Mouse (Mus musculus) layer of hippocampus, adult 9-11 months (tissue): ENCODE results near the gene 4930556J24Rik.
"Not testable (repeated sequence)": the region's sequence is repeated elsewhere in the genome, so short reads cannot be mapped to it uniquely, and the experiment has no call there.

Experiments used
- DNase-seq: peaks from one replicate; pipeline ENCODE4 v3.0.0; 2022

The 4930556J24Rik gene

GRCm38 (mm10) chr11:3976678-3977077, at the start of gene 4930556J24Rik:
Gene 4930556J24Rik, minus strand, starts transcription at chr11:3976778.
- no peak for DNase-seq

DNA sequence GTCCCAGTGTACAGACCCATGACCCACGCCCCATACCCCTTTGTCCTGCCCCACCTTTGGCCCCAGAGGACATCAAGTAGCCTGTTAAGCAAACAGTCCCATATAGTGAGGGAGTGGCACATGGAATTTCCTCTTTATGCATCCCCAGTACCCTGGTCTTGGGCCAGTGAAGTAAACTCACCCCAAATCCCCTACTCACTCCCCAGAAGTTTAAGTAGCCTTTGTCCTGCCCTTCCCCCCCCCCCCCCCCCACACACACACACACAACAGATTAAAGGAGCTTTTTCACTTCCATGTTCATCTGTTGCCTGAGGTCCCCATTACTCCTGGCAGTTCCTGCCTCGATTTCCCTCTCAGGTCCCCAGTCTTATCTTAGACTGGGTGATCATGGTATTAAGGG, 46.7 kb upstream of the 4930556J24Rik start:
- DNase-seq, result no peak

DNA sequence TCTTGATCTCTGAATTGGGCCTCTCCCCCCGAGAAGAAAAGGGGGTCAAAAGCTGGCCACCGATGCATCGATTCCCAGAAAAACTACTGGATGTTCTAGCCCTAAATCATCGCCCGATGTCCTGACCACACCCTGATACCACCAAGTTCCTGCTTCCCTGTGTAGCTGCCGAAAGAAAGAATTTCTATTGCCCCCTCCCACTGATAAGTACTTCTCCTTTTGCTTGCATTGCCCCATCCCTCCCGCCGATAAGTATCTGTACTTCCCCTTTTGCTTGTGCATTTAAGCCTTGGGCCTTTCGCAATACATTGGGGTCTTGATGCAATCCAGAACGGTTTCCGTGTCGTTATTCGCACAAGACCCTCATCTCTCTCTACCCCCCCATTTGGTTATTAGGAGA, 45.5 kb upstream of the 4930556J24Rik start:
- not testable (repeated sequence) for DNase-seq

DNA sequence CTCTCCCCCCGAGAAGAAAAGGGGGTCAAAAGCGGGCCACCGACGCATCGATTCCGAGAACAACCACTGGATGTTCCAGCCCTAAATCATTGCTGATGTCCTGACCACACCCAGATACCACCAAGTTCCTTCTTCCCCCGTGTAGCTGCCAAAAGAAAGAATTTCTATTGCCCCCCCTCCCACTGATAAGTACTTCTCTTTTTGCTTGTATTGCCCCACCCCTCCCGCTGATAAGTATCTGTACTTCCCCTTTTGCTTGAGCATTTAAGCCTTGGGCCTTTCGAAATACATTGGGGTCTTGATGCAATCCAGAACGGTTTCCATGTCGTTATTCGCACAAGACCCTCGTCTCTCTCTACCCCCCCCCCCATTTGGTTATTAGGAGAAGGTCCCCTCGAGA, 39.2 kb upstream of the 4930556J24Rik start:
- not testable (repeated sequence) for DNase-seq

DNA sequence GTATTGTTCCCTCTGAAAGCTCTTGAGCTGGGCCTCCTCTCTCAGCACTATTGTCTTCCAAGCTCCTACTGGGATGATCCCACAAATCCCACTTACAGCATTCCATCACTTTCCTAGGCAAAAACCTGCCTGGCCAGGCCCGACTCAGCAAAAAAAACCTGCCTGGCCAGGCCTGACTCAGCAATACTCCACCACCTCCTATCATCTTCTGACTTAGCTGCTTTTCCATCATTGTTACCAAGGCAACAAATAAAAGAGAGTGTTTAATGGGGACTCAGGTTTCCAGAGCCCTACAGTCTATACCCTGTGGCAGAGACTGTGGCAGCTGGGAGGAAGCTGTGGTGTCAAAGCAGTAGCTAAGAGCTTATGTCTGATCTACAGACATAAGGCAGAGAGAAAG, 36.0 kb upstream of the 4930556J24Rik start:
- no peak for DNase-seq

DNA sequence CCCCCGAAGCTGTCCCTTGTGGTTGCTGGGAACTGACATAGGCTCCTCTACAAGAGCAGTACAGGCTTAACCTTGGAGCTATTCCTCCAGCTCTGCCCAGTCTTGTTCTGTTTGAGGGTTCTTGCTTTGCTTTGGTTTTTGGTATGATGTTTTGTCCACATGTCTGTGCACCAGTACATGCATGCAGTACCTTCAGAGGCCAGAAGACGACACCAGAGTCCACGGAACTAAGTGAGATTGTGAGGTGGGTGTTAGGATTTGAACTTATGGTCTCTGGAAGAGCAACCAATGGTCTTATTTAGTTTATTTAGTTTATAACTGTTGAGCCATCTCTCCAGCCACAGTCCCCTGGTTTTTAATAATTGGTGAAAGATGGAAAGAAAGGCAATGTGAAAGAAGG, 29.9 kb upstream of the 4930556J24Rik start:
- no peak for DNase-seq

DNA sequence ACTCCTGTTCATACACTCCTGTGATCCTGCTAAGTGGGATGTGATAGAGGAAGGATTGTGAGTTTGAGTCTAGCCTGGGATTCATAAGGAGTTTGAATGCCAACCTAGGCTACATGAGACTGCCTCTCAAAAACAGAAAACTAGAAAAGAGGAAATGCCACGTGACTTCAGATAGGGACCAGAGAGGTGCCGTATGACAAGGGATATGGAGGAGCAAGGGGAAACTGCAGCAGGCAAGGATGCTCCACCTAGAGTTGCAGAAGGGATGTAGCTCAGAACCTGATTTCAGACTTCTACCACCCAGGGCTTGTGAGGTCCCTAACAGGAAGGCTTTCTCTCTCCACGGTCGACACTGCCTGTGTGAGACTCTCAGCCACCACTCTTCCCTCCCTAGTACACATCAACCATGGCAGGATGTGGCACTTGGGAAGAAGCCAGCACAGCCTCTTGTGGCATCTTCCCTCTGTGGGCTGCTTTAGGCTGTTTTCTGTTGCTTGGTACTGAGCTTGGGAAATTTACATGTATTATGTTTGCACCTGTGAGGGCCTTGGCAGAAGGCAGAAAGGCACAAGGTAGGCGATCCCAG, 28.7 kb upstream of the 4930556J24Rik start:
- DNase-seq, result peak; percentile 37

GRCm38 (mm10) chr11:4001603-4002002, 25.0 kb upstream of the 4930556J24Rik start:
- DNase-seq, result peak; percentile 30

- DNase-seq, result no peak
Measured at GRCm38 (mm10) chr11:3999547-3999946, 23.0 kb upstream of the 4930556J24Rik start.

DNA sequence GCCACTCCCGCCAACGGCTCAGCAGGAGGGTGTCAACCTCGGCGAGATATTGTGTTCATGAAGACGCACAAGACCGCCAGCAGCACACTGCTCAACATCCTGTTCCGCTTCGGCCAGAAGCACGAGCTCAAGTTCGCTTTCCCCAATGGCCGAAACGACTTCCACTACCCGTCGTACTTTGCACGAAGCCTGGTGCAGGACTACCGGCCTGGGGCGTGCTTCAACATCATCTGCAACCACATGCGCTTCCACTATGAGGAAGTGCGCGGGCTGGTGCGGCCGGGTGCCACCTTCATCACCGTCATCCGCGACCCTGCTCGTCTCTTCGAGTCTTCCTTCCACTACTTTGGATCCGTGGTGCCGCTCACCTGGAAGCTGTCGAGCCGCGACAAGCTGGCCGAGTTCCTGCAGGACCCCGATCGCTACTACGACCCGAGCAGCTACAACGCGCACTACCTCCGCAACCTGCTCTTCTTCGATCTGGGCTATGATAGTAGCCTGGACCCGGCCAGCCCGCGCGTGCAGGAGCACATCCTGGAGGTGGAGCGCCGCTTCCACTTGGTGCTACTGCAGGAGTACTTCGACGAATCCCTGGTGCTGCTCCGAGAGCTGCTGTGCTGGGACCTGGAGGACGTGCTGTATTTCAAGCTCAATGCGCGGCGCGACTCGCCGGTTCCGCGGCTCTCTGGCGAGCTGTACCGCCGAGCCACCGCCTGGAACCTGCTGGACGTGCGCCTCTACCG, 21.6 kb upstream of the 4930556J24Rik start:
- no peak for DNase-seq

- DNase-seq, result no peak
Measured at GRCm38 (mm10) chr11:3996840-3997239, 20.3 kb upstream of the 4930556J24Rik start.

DNA sequence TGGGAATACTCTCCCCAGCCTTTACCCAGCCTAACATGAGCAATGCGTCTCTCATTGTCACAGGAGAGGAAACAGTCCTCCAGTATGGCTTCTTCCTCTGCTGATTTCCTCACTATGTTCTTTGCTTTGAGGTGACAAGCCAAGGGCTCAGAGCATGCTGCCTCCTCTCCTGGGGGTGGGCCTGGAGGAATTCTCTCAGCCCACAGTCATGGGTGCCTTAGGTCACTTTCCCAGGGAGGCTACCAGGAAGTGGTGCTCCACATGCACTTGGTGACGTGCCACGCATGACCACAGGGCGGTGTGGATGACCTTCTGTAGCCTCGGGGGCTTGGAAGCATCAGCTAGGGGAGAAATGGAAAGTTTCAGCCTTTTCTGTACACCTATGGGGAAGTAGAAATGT, 18.9 kb upstream of the 4930556J24Rik start:
- no peak for DNase-seq

- DNase-seq, result no peak
Measured at GRCm38 (mm10) chr11:3993914-3994313, 17.3 kb upstream of the 4930556J24Rik start.

- no peak for DNase-seq
Measured at GRCm38 (mm10) chr11:3993132-3993531, 16.6 kb upstream of the 4930556J24Rik start.

- no peak for DNase-seq
Measured at GRCm38 (mm10) chr11:3989748-3990147, 13.2 kb upstream of the 4930556J24Rik start.

DNA sequence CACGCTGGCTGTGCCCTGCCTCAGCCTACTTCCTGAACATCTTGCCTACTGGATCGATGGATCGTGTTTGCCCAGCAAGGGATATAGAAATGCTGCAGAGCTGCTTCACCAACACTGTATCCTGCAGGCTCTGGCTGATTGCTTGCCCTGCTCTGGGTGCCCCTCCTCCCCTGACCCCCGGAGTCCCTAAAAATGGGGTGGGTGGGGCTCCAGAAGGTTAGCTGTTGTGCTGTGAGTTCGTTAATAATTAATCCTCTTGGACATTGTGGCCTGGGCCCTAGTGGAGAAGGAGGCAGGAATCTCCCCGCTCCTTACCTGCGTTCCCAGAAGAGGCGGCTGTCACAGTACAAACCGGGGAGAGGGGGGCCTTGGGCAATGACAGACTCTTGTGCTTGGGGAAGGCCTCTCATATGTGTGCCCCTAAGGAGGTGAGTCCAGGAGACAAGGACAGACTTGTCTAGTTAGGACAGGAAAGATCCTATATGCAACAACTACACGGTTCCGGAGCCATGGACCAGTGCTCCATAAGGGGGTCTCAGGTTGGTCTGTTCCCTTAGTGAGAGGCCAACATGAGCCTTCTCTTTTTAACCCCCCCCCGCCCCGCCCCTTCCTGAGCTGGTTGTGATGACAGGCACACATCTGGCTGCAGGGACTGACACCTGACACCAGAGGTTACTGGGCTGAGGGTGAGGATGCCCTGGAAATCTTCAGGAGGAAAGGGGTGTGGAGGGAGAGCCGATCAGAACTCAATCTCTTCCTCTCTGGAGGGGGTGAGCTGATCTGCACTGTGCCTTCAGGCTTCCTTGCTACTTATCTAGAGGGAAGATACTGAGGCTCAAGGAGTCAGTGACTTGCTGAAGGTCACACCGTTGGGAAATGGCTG, 7.5 kb upstream of the 4930556J24Rik start:
- no peak for DNase-seq

- DNase-seq, result peak; percentile 79
Measured at GRCm38 (mm10) chr11:3983291-3983862, 6.8 kb upstream of the 4930556J24Rik start, which contains the start of gene Gal3st1. Gene Gal3st1, plus strand, starts transcription at chr11:3983636.

- no peak for DNase-seq
Measured at GRCm38 (mm10) chr11:3982275-3983209, 6.0 kb upstream of the 4930556J24Rik start.

GRCm38 (mm10) chr11:3981536-3981935, 5.0 kb upstream of the 4930556J24Rik start:
- DNase-seq, result no peak

GRCm38 (mm10) chr11:3978421-3978820, 1.8 kb upstream of the 4930556J24Rik start:
- no peak for DNase-seq

DNA sequence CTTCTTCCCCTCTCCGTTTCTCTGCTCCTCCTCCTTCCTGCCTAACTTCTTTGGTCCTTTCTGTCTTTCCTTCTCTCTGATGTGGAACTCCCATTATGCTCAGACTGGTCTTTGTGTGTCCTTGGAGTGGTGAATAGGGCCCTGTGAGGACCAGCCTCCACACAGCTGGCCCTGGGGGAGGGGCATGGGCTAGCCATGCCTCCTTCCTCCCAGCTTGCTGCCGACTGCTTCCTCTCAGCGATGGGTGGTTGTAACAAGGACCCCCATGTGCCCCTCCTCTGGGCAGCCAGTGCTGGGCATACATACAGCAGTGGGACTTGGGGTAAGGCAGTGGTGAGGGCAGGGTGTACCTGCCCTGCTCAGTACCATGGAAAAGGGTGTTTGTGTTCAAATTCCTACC, 2.3 kb downstream of the 4930556J24Rik start:
- peak; percentile 62 for DNase-seq

DNA sequence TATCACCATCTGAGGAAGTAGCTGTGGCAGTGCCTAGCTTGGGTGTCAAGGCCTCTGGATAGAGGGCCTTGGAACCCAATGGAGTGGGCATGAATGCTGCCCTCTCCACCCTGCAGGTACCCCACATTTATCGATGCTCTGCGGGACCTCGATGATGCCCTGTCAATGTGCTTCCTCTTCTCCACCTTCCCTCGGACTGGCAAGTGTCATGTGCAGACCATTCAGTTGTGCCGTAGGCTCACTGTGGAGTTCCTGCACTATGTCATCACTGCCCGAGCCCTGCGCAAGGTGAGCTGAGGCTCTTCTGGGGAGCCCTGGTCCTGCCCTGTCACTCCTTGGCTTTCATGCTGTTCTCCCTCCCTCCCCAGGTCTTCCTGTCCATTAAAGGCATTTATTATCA, 3.5 kb downstream of the 4930556J24Rik start:
- no peak for DNase-seq
